Mouse (Mus musculus): ENCODE measurements around the gene Kcnma1.
A peak's percentile ranks its signal among the peaks of the same experiment; 100 is the strongest.

Kcnma1 gene

GRCm38 (mm10) chr14:23689681-23690080 is 324.6 kb downstream of the Kcnma1 start:
- no peak for DNase-seq (ENCODE audit: low spot score in 2 of 2)

- no peak for DNase-seq (ENCODE audit: low spot score in 2 of 2)
Observed at GRCm38 (mm10) chr14:23688513-23688912, 325.8 kb downstream of the Kcnma1 start.

GRCm38 (mm10) chr14:23684463-23685066 is 329.7 kb downstream of the Kcnma1 start:
- DNase-seq (ENCODE audit: low spot score in 2 of 2) = no peak

GRCm38 (mm10) chr14:23682758-23683157 is 331.5 kb downstream of the Kcnma1 start:
- no peak for DNase-seq (ENCODE audit: low spot score in 2 of 2)

- DNase-seq (ENCODE audit: low spot score in 2 of 2) = no peak
Observed at GRCm38 (mm10) chr14:23679378-23679777, 334.9 kb downstream of the Kcnma1 start.

- DNase-seq (ENCODE audit: low spot score in 2 of 2) = no peak
Observed at GRCm38 (mm10) chr14:23666420-23666819, 347.9 kb downstream of the Kcnma1 start.

GRCm38 (mm10) chr14:23651682-23652081 is 362.6 kb downstream of the Kcnma1 start:
- DNase-seq (ENCODE audit: low spot score in 2 of 2) = peak in 1 of 2 experiments; percentile 48

- no peak for DNase-seq (ENCODE audit: low spot score in 2 of 2)
Observed at GRCm38 (mm10) chr14:23650126-23650525, 364.2 kb downstream of the Kcnma1 start.

- no peak for DNase-seq (ENCODE audit: low spot score in 2 of 2)
Observed at GRCm38 (mm10) chr14:23645361-23646063, 368.8 kb downstream of the Kcnma1 start.

GRCm38 (mm10) chr14:23643162-23643561 is 371.1 kb downstream of the Kcnma1 start:
- DNase-seq (ENCODE audit: low spot score in 2 of 2) = no peak

GRCm38 (mm10) chr14:23640665-23641064 is 373.6 kb downstream of the Kcnma1 start:
- DNase-seq (ENCODE audit: low spot score in 2 of 2) = no peak

GRCm38 (mm10) chr14:23638078-23638695 is 376.1 kb downstream of the Kcnma1 start:
- DNase-seq (ENCODE audit: low spot score in 2 of 2) = no peak

GRCm38 (mm10) chr14:23635903-23636302 is 378.4 kb downstream of the Kcnma1 start:
- no peak for DNase-seq (ENCODE audit: low spot score in 2 of 2)

- no peak for DNase-seq (ENCODE audit: low spot score in 2 of 2)
Observed at GRCm38 (mm10) chr14:23633011-23633595, 381.2 kb downstream of the Kcnma1 start.

- no peak for DNase-seq (ENCODE audit: low spot score in 2 of 2)
Observed at GRCm38 (mm10) chr14:23626925-23627324, 387.4 kb downstream of the Kcnma1 start.

- DNase-seq (ENCODE audit: low spot score in 2 of 2) = no peak
Observed at GRCm38 (mm10) chr14:23626114-23626513, 388.2 kb downstream of the Kcnma1 start.

- DNase-seq (ENCODE audit: low spot score in 2 of 2) = no peak
Observed at GRCm38 (mm10) chr14:23625436-23625835, 388.9 kb downstream of the Kcnma1 start.

GRCm38 (mm10) chr14:23624455-23624854 is 389.8 kb downstream of the Kcnma1 start:
- no peak for DNase-seq (ENCODE audit: low spot score in 2 of 2)

GRCm38 (mm10) chr14:23620685-23621084 is 393.6 kb downstream of the Kcnma1 start:
- DNase-seq (ENCODE audit: low spot score in 2 of 2) = no peak

GRCm38 (mm10) chr14:23618973-23619372 is 395.3 kb downstream of the Kcnma1 start:
- DNase-seq (ENCODE audit: low spot score in 2 of 2) = peak in 1 of 2 experiments; percentile 41

GRCm38 (mm10) chr14:23618081-23618480 is 396.2 kb downstream of the Kcnma1 start:
- DNase-seq (ENCODE audit: low spot score in 2 of 2) = no peak

GRCm38 (mm10) chr14:23610054-23610453 is 404.2 kb downstream of the Kcnma1 start:
- no peak for DNase-seq (ENCODE audit: low spot score in 2 of 2)

- no peak for DNase-seq (ENCODE audit: low spot score in 2 of 2)
Observed at GRCm38 (mm10) chr14:23605740-23606139, 408.6 kb downstream of the Kcnma1 start.

Data from right cerebral cortex, postnatal 10 days (tissue).